ENCODE assay signal across 21 mouse cellular contexts in the genomic region with DNA sequence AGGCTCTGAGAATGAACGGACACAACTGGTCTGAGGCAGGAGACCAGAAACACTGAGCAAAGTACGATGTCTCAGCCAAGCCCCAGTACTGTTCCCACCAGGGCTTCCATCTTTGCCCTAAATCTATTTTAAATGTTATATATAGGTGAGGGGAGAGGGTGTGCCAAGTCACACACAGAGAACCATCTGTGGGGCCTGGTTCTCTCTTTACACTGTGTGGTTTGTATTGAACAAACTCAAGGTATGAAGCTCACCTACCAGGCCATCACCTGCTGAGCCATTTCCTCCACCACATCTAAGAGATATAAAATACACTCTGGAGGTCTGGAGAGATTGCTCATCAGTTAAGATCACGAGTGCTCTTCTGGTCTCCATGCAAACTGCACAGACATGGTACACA. TPM values are rescaled to one million over a fixed set of nuclear protein-coding genes. Genes with fewer than 3 reads are reported as not detected.
DNase-seq lines count a peak whose midpoint lies in the region; ATAC-seq and TF ChIP-seq lines count a peak whose summit lies in the region.
"Had no signal": no experiment of that assay in that cellular context is flagged by ENCODE, and none has a peak within 500 bp of the region (broad histone marks: within the 10 kb centered on the region; RNA-seq: fewer than 3 reads in every experiment).

No protein-coding gene starts in this region.

- H3K9me3 ChIP-seq in liver, postnatal 0 days (ENCODE audit: low read length) = no peaks in the 10 kb centered on the region
- H3K9me3 ChIP-seq: limb, embryonic 15.5 days; liver, embryonic 15.5 days; midbrain, embryonic 12.5 days; stomach, embryonic 15.5 days had no signal

- H3K27ac ChIP-seq in heart, adult 2 months = no peak overlapping the region
- H3K27ac ChIP-seq in liver, postnatal 0 days (ENCODE audit: low read depth) = no peak overlapping the region
- H3K27ac ChIP-seq: gastrocnemius, adult 2 months; limb, embryonic 15.5 days; liver, embryonic 15.5 days; midbrain, embryonic 12.5 days; stomach, embryonic 15.5 days had no signal

- no peak for DNase-seq in cerebellum, postnatal 4 days (ENCODE audit: low spot score in 2 of 2)
- peak; percentile 17 for DNase-seq in thymus, postnatal 0 days (ENCODE audit: low spot score)
- no peak for DNase-seq in thymus, postnatal 10 days (ENCODE audit: low spot score in 2 of 2)
- peak; percentile 79 for DNase-seq in cerebellum, adult 9-11 months
- DNase-seq in heart, adult 2 months = no peak
- DNase-seq in spleen, postnatal 10 days (ENCODE audit: low spot score in 2 of 2) = no peak
- DNase-seq in liver, postnatal 0 days = no peak
- DNase-seq: gastrocnemius, adult 2 months; heart, postnatal 4 days; kidney, adult 2 months; kidney, postnatal 10 days; right cerebral cortex, postnatal 14 days; thymus, postnatal 14 days had no signal

- intact Hi-C loops in heart, adult 2 months (cut with DNase I) = no loop called here

- H3K4me3 ChIP-seq in heart, adult 2 months = no peak overlapping the region
- no peak overlapping the region for H3K4me3 ChIP-seq in liver, postnatal 0 days (ENCODE audit: low read depth, low read length)
- H3K4me3 ChIP-seq: gastrocnemius, adult 2 months; limb, embryonic 15.5 days; liver, embryonic 15.5 days; midbrain, embryonic 12.5 days; stomach, embryonic 15.5 days had no signal

- TF ChIP-seq CTCF in heart, adult 2 months (IDR thresholded peaks at IDR 0.05) = no peak
- no peak for TF ChIP-seq CTCF in liver, postnatal 0 days (IDR thresholded peaks at IDR 0.05; ENCODE audit: low read depth)

- no peaks in the 10 kb centered on the region for H3K79me2 ChIP-seq in heart, adult 2 months (replicated peaks; ENCODE audit: control insufficient read depth, insufficient read depth, low read length)

- H3K4me1 ChIP-seq in heart, adult 2 months (ENCODE audit: control insufficient read depth, insufficient read depth, low read length) = no peaks in the 10 kb centered on the region
- no peaks in the 10 kb centered on the region for H3K4me1 ChIP-seq in liver, postnatal 0 days (ENCODE audit: insufficient read depth)
- H3K4me1 ChIP-seq: limb, embryonic 15.5 days; liver, embryonic 15.5 days; stomach, embryonic 15.5 days had no signal

- no peak overlapping the region for H3K4me2 ChIP-seq in liver, postnatal 0 days (ENCODE audit: low read depth, low read length)
- H3K4me2 ChIP-seq: limb, embryonic 15.5 days; liver, embryonic 15.5 days; midbrain, embryonic 12.5 days; stomach, embryonic 15.5 days had no signal

- TF ChIP-seq POLR2A in heart, adult 2 months (IDR thresholded peaks at IDR 0.05; ENCODE audit: insufficient read depth, low read depth, low read length) = no peak

- H3K27me3 ChIP-seq in heart, adult 2 months (ENCODE audit: control insufficient read depth, insufficient read depth, low read length) = 0 out of 2 replicates have a peak, but pooled peaks cover 1% of the 10 kb centered on the region
- no peaks in the 10 kb centered on the region for H3K27me3 ChIP-seq in liver, postnatal 0 days (ENCODE audit: insufficient read depth, low read length)
- H3K27me3 ChIP-seq: CH12.LX; limb, embryonic 15.5 days; liver, embryonic 15.5 days; midbrain, embryonic 12.5 days; stomach, embryonic 15.5 days had no signal

- TF ChIP-seq EP300 in heart, adult 2 months (IDR thresholded peaks at IDR 0.05; ENCODE audit: insufficient read depth, low read depth, low read length) = no peak
- no peak for TF ChIP-seq EP300 in liver, postnatal 0 days (IDR thresholded peaks at IDR 0.05; ENCODE audit: low read depth)

- WGBS in heart, adult 2 months = 89% methylated on average over 3 of the region's 3 CpGs
- 82% methylated on average over 3 of the region's 3 CpGs for WGBS in liver, postnatal 0 days (ENCODE audit: insufficient replicate concordance)

- no peaks in the 10 kb centered on the region for H3K36me3 ChIP-seq in heart, adult 2 months (ENCODE audit: control insufficient read depth, insufficient read depth, low read length)
- H3K36me3 ChIP-seq in liver, postnatal 0 days (replicated peaks; ENCODE audit: insufficient read depth, low read length) = no peaks in the 10 kb centered on the region
- H3K36me3 ChIP-seq: limb, embryonic 15.5 days; liver, embryonic 15.5 days; midbrain, embryonic 12.5 days; stomach, embryonic 15.5 days had no signal

- H3K9ac ChIP-seq in heart, adult 2 months (ENCODE audit: low read depth, low read length) = no peak overlapping the region
- H3K9ac ChIP-seq in liver, postnatal 0 days (replicated peaks) = no peak overlapping the region
- H3K9ac ChIP-seq: limb, embryonic 15.5 days; liver, embryonic 15.5 days; midbrain, embryonic 12.5 days; stomach, embryonic 15.5 days had no signal

- ATAC-seq in cerebellum, adult (ENCODE audit: insufficient number of reproducible peaks, low FRiP score, low TSS enrichment) = peak; percentile 88
- no peak for ATAC-seq in liver, postnatal 0 days
- ATAC-seq: lung, postnatal 0 days had no signal

RNA-seq across cellular contexts. Expression of a gene that starts 38.9 kb away (rescaled TPM):
- polyA plus RNA-seq in thymus, postnatal 0 days (2015; fragmentation: Nextera tagmentation; extraction: Ambion mirVana) = 8.1 and 10.0 TPM in 2 replicates
- total RNA-seq in heart, adult 2 months (2021) = under 1 TPM; 0.10 to 0.11 TPM
- 0.10 and 0.15 TPM in 2 replicates for polyA plus RNA-seq in heart, adult 2 months (2012; rRNA removed)
- 0.05 and 0.22 TPM in 2 replicates for polyA plus RNA-seq in liver, postnatal 0 days (2015; fragmentation: Nextera tagmentation; extraction: Ambion mirVana)
- total RNA-seq: MEL had no signal

Comparison
In these comparisons a context has a peak if more than half of its experiments do, and no peak if none do; other contexts are left out.
1. DNase-seq: peak in thymus, postnatal 0 days (single experiment) and cerebellum, adult 9-11 months (single experiment); none in cerebellum, postnatal 4 days (0 of 2), thymus, postnatal 10 days (0 of 2), heart, adult 2 months (0 of 2), spleen, postnatal 10 days (0 of 2) and liver, postnatal 0 days (single experiment).